Mouse (Mus musculus) liver, adult 2 months (tissue): Measurements from ENCODE around the gene Ppfia1.

ENCODE experiments used
- CTCF ChIP-seq: fragments of 200-500 bp; IDR thresholded peaks from 2 replicates; pipeline ENCODE4 v1.5.1; 2011; ENCODE audit warnings: low read depth, low read length, control low read depth
- POLR2A ChIP-seq: fragments of 200-500 bp; IDR thresholded peaks from 2 replicates; pipeline ENCODE4 v1.6.1; 2011; ENCODE audit warnings: low read length, control low read depth; ENCODE audit not compliant: insufficient read depth; ENCODE audit errors: extremely low read depth

- no peak for TF ChIP-seq CTCF
- TF ChIP-seq POLR2A: no peak
Observed at GRCm38 (mm10) chr7:144458881-144459280, 94.6 kb downstream of the Ppfia1 start.
